Mouse (Mus musculus) thymus, postnatal 25 days (tissue): ENCODE measurements around the gene Sned1.
"Not testable (repeated sequence)": the region's sequence is repeated elsewhere in the genome, so short reads cannot be mapped to it uniquely, and the experiment has no call there.

Experiments used
- DNase-seq: peaks from one replicate; pipeline ENCODE4 v3.0.0; 2022

Sned1 gene

GRCm38 (mm10) chr1:93229626-93230025 is 6.0 kb upstream of the Sned1 start:
- no peak for DNase-seq

GRCm38 (mm10) chr1:93236545-93236924 is 894 bp downstream of the Sned1 start:
- no peak for DNase-seq

GRCm38 (mm10) chr1:93237676-93238075 is 2.0 kb downstream of the Sned1 start:
- no peak for DNase-seq

- no peak for DNase-seq
Observed at GRCm38 (mm10) chr1:93238201-93238600, 2.6 kb downstream of the Sned1 start.

- DNase-seq, result no peak
Observed at GRCm38 (mm10) chr1:93245936-93246335, 10.3 kb downstream of the Sned1 start.

GRCm38 (mm10) chr1:93252586-93252985 is 16.9 kb downstream of the Sned1 start:
- DNase-seq, result no peak

GRCm38 (mm10) chr1:93255761-93256160 is 20.1 kb downstream of the Sned1 start:
- no peak for DNase-seq

GRCm38 (mm10) chr1:93257560-93257959 is 21.9 kb downstream of the Sned1 start:
- DNase-seq, result no peak

- no peak for DNase-seq
Observed at GRCm38 (mm10) chr1:93267207-93267606, 31.6 kb downstream of the Sned1 start.

GRCm38 (mm10) chr1:93268246-93268645 is 32.6 kb downstream of the Sned1 start:
- DNase-seq, result no peak

GRCm38 (mm10) chr1:93270516-93271240 is 35.0 kb downstream of the Sned1 start:
- no peak for DNase-seq

- no peak for DNase-seq
Observed at GRCm38 (mm10) chr1:93271751-93272150, 36.1 kb downstream of the Sned1 start.

- peak; percentile 48 for DNase-seq
Observed at GRCm38 (mm10) chr1:93272409-93272821, 36.8 kb downstream of the Sned1 start.

GRCm38 (mm10) chr1:93275561-93275960 is 39.9 kb downstream of the Sned1 start:
- no peak for DNase-seq

GRCm38 (mm10) chr1:93277041-93277440 is 41.4 kb downstream of the Sned1 start:
- DNase-seq, result no peak

GRCm38 (mm10) chr1:93289678-93290214 is 54.1 kb downstream of the Sned1 start:
- peak; percentile 17 for DNase-seq

- DNase-seq, result no peak
Observed at GRCm38 (mm10) chr1:93290956-93291355, 55.3 kb downstream of the Sned1 start.

- no peak for DNase-seq
Observed at GRCm38 (mm10) chr1:93291591-93291990, 56.0 kb downstream of the Sned1 start.

GRCm38 (mm10) chr1:93292006-93292405 is 56.4 kb downstream of the Sned1 start:
- DNase-seq, result no peak

GRCm38 (mm10) chr1:93294491-93294890 is 58.9 kb downstream of the Sned1 start:
- DNase-seq, result not testable (repeated sequence)

GRCm38 (mm10) chr1:93299791-93300190 is 64.2 kb downstream of the Sned1 start:
- DNase-seq, result no peak

GRCm38 (mm10) chr1:93300578-93300977 is 64.9 kb downstream of the Sned1 start:
- DNase-seq, result no peak

GRCm38 (mm10) chr1:93305581-93306337 is 70.1 kb downstream of the Sned1 start, which contains the start of gene Mterf4:
Gene Mterf4, minus strand, starts transcription at chr1:93305915.
- DNase-seq, result peak; percentile 81

GRCm38 (mm10) chr1:93323973-93324372 is 88.3 kb downstream of the Sned1 start:
- no peak for DNase-seq
